Mouse (Mus musculus): ENCODE results near the gene Abhd2.

DNA sequence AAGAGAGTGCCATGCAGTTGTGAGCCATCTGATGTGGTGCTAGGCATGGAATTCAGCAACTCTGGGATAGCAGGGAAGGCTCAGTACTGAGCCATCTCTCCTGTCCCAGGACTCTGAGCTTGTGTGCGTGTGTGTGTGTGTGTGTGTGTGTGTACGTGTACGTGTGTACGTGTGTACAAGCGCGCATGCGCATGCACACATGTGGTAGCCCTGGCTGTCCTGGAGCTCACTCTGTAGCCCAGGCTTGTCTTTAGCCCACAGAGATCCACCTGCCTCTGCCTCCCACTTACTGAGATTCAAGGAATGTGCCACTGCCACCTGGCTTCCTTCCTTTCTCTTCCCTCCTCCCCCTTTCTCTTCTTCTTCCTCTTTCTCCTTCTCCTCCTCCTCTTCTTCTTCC, 120.9 kb downstream of the Abhd2 start:
- TF ChIP-seq CTCF (IDR thresholded peaks at IDR 0.05; ENCODE audit: borderline replicate concordance, control insufficient read depth, extremely low read depth, insufficient read depth, low read length, poor library complexity) (no peak), POLR2A (IDR thresholded peaks at IDR 0.05; ENCODE audit: control insufficient read depth, extremely low read depth, insufficient read depth, low read length, poor library complexity) (no peak)

Measured in thymus, adult 2 months (tissue).